Mouse (Mus musculus): ENCODE measurements at regions not wholly inside any gene's neighbourhood (a gene's known extent, or its start where the extent isn't known, plus 50 kb on each side); places are given as distances from the start of the nearest gene placed in this dataset.

GRCm38 (mm10) chr17:47983286-47983685 lies 54.8 kb downstream of the 1700122O11Rik start:
- Histone ChIP-seq H3K9me3 (no peaks in the 10 kb centered on the region), H3K27ac (no peak overlapping the region), H3K27me3 (peaks cover 11% of the 10 kb centered on the region), H3K4me2 (replicated peaks) (no peak overlapping the region), H3K4me1 (replicated peaks) (peaks cover 27% of the 10 kb centered on the region), H3K9ac (replicated peaks) (no peak overlapping the region), H3K4me3 (replicated peaks) (no peak overlapping the region), H3K36me3 (no peaks in the 10 kb centered on the region)
- ATAC-seq = no peak
- WGBS = 91% methylated on average over 7 of the region's 7 CpGs

DNA sequence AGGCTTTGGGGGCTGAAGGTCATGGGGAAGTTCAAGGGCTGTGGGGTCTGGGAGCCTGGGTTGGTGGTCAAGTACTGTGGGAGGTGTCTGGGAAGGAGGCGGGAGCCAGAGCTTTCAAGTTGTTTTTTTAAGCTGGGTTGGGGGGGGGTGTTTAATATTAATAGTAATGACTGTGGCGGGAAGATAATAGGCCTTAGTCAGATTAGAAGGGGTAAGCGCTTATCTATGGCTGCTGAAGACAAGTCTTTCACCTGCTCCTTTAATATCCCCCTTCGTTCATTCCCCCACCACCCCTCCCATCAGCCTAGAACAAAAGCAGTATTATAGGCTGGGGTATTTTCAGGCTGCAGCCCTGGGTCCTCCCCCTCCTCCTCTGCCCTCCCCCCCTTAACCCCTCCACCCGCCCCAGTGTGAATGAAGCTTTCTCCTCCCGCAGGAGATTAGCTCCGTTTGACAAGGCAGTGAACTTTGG lies 56.5 kb downstream of the 1700122O11Rik start:
- WGBS = 3% methylated on average over 7 of the region's 7 CpGs
- no peak overlapping the region for H3K9ac ChIP-seq (replicated peaks)
- peak; percentile 78 for ATAC-seq

DNA sequence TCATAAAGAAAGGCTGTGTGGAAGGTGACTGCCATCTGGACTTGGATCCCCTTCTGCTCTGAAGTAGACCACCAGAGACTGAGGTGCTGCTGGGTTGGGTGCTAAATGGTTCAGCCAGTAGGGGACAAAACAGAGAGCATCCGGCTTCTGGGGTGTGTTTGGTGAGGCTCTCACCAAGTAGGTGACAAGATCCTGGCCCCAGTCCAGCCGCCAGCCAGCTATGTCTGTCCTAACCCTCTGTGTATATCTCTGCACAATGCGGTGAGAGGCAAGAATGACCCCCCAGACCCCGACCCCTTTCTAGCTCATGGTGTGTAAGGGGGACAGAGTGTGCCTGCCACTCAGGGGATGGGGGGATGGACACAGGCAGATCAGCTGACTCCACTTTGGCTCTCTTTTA lies 54.8 kb upstream of the Foxp4 start:
- Histone ChIP-seq H3K4me2 (replicated peaks) (no peak overlapping the region), H3K36me3 (no peaks in the 10 kb centered on the region), H3K27ac (no peak overlapping the region), H3K27me3 (peaks cover 19% of the 10 kb centered on the region), H3K9ac (replicated peaks) (no peak overlapping the region), H3K9me3 (no peaks in the 10 kb centered on the region), H3K4me1 (replicated peaks) (peaks cover 54% of the 10 kb centered on the region), H3K4me3 (replicated peaks) (no peak overlapping the region)
- ATAC-seq = no peak
- 73% methylated on average over 4 of the region's 4 CpGs for WGBS

More for the DNA sequence above, 56.5 kb downstream of the 1700122O11Rik start:
- Histone ChIP-seq H3K27ac (no peak overlapping the region), H3K9me3 (no peaks in the 10 kb centered on the region), H3K27me3 (peaks cover 13% of the 10 kb centered on the region), H3K36me3 (no peaks in the 10 kb centered on the region), H3K4me3 (replicated peaks) (no peak overlapping the region), H3K4me2 (replicated peaks) (no peak overlapping the region), H3K4me1 (replicated peaks) (peaks cover 31% of the 10 kb centered on the region)

DNA sequence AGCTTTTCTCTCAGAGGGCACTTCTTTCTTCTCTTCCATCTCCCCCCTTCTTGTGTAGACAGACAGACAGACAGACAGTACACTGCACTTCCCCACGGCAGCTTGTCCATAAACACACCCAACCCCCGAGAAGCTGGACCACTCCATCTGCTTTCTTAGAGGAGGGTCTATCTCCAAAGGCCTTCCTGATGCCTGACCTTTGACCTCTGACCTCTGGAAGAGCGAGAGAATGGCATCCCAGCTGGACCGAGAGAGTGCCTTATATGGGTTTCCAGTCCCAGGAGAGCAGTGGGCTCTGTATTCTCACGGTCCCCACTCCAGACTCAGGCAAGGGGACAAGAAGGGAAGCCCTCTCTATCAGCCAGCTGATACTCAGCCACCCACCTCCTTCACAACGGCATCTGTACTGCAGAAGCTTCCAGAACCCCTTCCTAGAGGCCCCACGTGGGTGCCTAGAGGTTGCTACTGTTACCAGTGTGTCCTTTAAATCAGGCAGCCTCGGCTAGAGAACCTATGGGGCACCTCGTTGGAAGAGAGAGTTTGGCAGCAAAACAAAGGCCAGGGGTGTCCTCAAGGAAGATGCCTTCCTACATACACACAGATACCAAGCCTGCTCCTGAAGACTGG lies 54.1 kb upstream of the Foxp4 start:
- Histone ChIP-seq H3K27me3 (peaks cover 26% of the 10 kb centered on the region), H3K4me3 (replicated peaks) (no peak overlapping the region), H3K27ac (no peak overlapping the region), H3K9ac (replicated peaks) (no peak overlapping the region), H3K4me2 (replicated peaks) (no peak overlapping the region), H3K36me3 (no peaks in the 10 kb centered on the region), H3K9me3 (no peaks in the 10 kb centered on the region), H3K4me1 (replicated peaks) (peaks cover 62% of the 10 kb centered on the region)
- 30% methylated on average over 9 of the region's 9 CpGs for WGBS
- no peak for ATAC-seq

GRCm38 (mm10) chr17:47978001-47978400 lies 53.6 kb upstream of the Foxp4 start:
- Histone ChIP-seq H3K4me1 (replicated peaks) (peaks cover 62% of the 10 kb centered on the region), H3K9me3 (no peaks in the 10 kb centered on the region), H3K9ac (replicated peaks) (no peak overlapping the region), H3K27me3 (peaks cover 31% of the 10 kb centered on the region), H3K4me2 (replicated peaks) (no peak overlapping the region), H3K27ac (no peak overlapping the region), H3K36me3 (no peaks in the 10 kb centered on the region), H3K4me3 (replicated peaks) (no peak overlapping the region)
- WGBS = 83% methylated on average over 2 of the region's 2 CpGs
- no peak for ATAC-seq

GRCm38 (mm10) chr17:47976999-47977357 lies 52.5 kb upstream of the Foxp4 start:
- 84% methylated on average over 7 of the region's 7 CpGs for WGBS
- Histone ChIP-seq H3K27ac (peak overlapping the region; percentile 83), H3K4me1 (replicated peaks) (peaks cover 55% of the 10 kb centered on the region)

GRCm38 (mm10) chr17:47976061-47976998 lies 51.9 kb upstream of the Foxp4 start:
- peaks cover 48% of the 10 kb centered on the region for H3K4me1 ChIP-seq (replicated peaks)
- H3K27ac ChIP-seq = peak overlapping the region; percentile 83
- ATAC-seq = peak; percentile 57
- H3K9me3 ChIP-seq = no peaks in the 10 kb centered on the region
- peak overlapping the region; percentile 38 for H3K4me3 ChIP-seq (replicated peaks)
- peak overlapping the region; percentile 46 for H3K9ac ChIP-seq (replicated peaks)
- peaks cover 44% of the 10 kb centered on the region for H3K27me3 ChIP-seq
- H3K36me3 ChIP-seq = no peaks in the 10 kb centered on the region
- 3% methylated on average over 27 of the region's 27 CpGs for WGBS
- H3K4me2 ChIP-seq (replicated peaks) = peak overlapping the region; percentile 74

More at GRCm38 (mm10) chr17:47976999-47977357, 52.5 kb upstream of the Foxp4 start:
- Histone ChIP-seq H3K4me2 (replicated peaks) (no peak overlapping the region), H3K9ac (replicated peaks) (no peak overlapping the region), H3K4me3 (replicated peaks) (no peak overlapping the region), H3K36me3 (no peaks in the 10 kb centered on the region), H3K27me3 (peaks cover 41% of the 10 kb centered on the region), H3K9me3 (no peaks in the 10 kb centered on the region)
- no peak for ATAC-seq

DNA sequence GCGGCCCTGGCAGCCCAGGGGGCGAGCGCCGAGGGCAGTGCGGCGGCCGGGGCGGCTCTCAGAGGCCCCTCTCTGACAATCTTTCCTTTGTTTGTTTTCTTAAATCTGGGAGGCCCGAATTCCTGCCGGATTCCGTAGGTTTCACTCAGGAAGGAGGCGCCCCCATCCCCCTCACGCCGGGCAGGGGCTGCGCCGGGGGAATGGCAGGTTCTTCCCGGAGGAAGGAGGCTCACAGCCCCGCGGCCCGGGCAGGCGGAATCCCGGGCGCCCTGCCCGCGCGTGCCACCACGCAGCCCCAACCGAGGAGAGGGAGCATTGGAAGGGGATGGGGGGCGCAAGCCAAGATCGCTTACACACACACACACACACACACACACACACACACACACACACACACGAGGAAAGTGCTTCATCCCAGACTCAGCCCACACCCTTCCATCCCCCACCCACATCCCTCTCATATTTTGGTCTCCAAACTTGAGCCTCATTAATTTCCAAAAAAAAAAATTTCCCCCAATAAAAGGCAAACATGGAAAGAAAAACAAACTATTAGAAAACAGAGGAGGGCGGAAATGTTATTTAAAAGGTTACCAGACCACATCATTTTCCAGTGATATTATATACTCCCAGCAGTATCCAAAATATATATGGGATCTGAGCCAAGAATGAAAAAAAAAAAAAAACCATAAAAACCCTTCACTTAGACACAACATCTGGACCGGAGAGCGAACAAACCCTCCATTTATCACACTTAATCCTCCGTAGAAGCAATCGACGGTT lies 51.0 kb upstream of the Foxp4 start:
- H3K27ac ChIP-seq = peak overlapping the region; percentile 83
- H3K4me3 ChIP-seq (replicated peaks) = peak overlapping the region; percentile 38
- ATAC-seq = peak; percentile 31
- peaks cover 44% of the 10 kb centered on the region for H3K27me3 ChIP-seq
- H3K36me3 ChIP-seq = no peaks in the 10 kb centered on the region
- 1% methylated on average over 36 of the region's 37 CpGs for WGBS
- peak overlapping the region; percentile 59 for H3K9ac ChIP-seq (replicated peaks)
- no peaks in the 10 kb centered on the region for H3K9me3 ChIP-seq
- H3K4me2 ChIP-seq (replicated peaks) = peak overlapping the region; percentile 74
- H3K4me1 ChIP-seq (replicated peaks) = peaks cover 45% of the 10 kb centered on the region

- peak overlapping the region; percentile 65; the same call in 1 of the 2 replicates for H3K27ac ChIP-seq
- ATAC-seq = peak; percentile 1; the same call in 1 of the 2 replicates
- H3K9ac ChIP-seq (replicated peaks) = peak overlapping the region; percentile 59
- H3K9me3 ChIP-seq = no peaks in the 10 kb centered on the region
- no peaks in the 10 kb centered on the region for H3K36me3 ChIP-seq
- H3K4me2 ChIP-seq (replicated peaks) = peak overlapping the region; percentile 74
- H3K4me1 ChIP-seq (replicated peaks) = peaks cover 45% of the 10 kb centered on the region
- WGBS = 5% methylated on average over 13 of the region's 13 CpGs
- H3K4me3 ChIP-seq (replicated peaks) = peak overlapping the region; percentile 38
- peaks cover 44% of the 10 kb centered on the region for H3K27me3 ChIP-seq
Measured at GRCm38 (mm10) chr17:47974503-47974902, 50.1 kb upstream of the Foxp4 start.

Data from midbrain, embryonic 13.5 days (tissue).